Mouse (Mus musculus) cerebellum, postnatal 4 days (tissue): ENCODE measurements around the gene Znrf4.

ENCODE experiments used
- DNase-seq, 2 experiments: peaks; one replicate each; pipeline ENCODE4 v3.0.0; 2022; ENCODE audit warnings: low spot score in 2 of 2, mixed read lengths in 1 of 2

Znrf4 gene

DNA sequence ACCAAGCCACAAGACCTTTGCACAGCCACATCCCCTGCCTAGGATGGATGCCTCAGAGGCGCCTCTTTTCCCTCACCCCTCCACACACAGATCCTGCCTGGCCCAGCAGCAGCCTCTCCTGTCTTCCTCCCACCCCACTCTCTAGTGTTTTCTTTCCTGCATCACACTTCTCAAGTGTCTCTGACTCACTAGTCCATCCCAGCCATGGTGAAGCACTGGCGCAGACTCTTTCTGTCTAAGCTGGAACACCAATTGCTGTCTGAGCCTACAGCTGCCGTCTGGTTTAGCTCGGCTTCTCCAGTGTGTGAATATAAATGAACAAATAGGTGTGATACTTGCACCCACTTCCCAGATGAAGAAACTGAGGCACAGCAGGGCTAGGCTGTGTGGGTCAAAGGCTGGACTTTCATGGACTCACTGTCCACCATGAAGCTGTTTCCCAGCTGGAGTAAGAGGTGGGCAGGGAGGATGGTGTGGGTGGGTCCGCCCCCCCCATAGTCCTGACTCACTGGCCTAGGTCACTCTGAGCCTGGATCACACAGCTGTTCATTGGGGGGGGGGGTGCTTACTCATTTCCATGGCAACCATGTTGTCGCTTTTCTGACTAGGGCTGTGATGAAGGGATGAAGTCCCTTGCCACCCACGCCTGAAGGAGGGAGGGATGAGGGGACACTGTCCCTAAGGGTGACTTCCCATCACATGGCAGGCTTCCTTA lies 21.6 kb downstream of the Znrf4 start:
- no peak for DNase-seq

GRCm38 (mm10) chr17:56488028-56488427 lies 24.2 kb downstream of the Znrf4 start:
- DNase-seq: no peak

- peak in 1 of 2 experiments; percentile 62 for DNase-seq
Measured at GRCm38 (mm10) chr17:56487441-56487888, 24.8 kb downstream of the Znrf4 start.

DNA sequence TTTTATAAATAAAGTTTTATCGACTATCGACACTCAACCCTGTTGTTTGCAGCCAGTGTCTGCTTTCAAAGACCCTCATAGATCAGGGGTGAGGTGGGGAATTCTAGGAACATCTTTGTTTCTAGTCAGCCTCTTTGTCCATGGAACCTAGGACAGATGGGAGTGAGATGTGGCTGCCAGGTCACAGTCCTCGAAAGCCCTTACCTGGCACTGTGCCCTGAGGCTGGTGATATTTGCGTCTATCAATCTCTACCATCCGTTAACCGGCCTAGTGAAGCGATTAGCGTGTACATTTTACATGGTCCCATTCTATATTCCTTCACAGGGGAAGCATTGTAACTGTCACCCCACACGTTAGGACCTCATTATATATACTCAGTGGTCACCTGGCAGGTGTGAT lies 26.3 kb downstream of the Znrf4 start:
- DNase-seq: no peak

DNA sequence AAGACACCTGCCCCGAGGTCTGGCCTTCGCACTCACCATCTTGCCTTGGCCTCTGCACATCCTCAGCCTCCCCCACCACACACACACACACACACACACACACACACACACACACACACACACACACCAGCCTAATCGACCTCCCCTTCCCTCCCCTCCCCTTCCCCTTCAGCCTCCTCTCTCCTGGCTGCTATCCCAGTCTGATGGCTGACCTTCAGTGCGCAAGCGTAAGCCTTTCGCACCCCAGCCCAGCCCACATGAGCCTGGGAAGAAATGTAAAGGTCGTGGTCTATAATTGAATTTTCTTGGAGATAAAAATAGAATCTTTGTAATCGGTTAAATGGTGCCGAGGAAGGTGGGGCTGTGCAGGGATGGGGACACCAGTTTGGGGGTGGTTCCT lies 27.1 kb downstream of the Znrf4 start:
- no peak for DNase-seq

DNA sequence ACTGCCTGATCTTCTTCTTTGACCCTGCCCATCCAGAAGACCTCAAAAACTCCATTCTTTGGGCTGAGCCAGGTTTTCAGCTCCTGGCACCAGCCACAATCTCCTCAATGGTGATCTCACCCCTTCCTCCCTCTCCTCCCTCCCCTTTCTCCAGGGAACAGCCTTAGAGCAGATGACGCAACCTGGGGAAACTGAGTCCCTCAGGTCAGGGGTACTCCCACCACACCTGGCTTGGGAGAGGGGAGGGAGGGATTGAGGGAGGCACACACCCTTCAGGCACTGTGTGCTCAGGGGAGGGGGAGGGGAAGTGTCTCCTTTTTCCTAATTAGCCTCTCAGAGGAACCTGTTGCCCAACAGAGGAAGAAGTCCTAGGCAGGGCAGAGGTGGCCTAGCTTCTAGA lies 29.6 kb downstream of the Znrf4 start:
- no peak for DNase-seq

DNA sequence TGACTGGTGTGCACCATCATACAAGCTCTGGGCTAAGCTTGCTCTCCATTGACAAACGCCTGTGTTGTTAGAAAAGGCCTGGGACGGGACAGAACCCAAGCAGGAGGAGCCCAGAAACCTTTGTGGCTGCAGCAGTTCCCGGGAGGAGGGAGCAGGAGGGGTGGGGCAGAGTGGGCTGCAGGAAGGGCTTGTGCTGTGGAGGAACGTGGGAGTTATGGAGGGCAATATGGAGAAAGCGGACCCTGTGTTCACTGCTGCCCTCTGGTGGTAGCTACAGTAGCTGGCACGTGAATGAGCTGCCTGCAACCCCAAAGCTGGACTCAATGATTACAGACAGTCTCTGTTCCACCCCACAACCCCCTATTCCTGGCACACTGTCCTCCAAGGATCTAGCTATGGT lies 32.9 kb downstream of the Znrf4 start:
- DNase-seq: peak in 1 of 2 experiments; percentile 70

- no peak for DNase-seq
Measured at GRCm38 (mm10) chr17:56478191-56478611, 34.0 kb downstream of the Znrf4 start.

DNA sequence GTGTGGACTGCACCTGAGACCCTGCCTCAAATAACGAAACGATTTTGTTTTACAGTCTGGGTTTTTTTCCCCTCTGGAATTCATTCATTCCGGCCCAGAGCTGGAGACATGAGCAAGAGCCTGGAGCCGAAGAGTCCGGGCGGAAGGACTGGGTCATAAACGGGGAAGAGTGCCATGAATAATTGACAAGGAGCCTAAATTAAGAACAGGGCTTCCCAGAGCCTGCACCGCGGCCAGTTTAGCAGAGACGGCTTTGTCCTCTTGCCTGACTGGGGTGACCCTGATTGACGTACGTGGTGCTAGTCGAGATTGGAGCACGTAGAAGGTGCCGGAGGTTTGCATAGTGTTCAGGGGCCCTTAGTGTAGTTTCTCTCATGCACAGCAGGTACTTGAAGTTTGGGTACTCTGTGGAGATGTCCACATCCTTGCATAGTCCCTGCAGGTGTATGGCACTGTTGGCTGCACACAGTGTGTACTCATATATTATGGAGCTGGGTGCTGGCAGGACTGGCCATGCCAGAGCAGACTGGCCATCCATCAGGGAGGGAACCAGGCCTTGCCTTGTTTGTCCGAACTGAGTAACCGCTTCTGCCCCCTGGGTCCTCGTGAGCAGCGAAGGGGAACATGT lies 34.9 kb downstream of the Znrf4 start:
- DNase-seq: no peak

GRCm38 (mm10) chr17:56476402-56476752 lies 35.9 kb downstream of the Znrf4 start, which contains the start of gene Ptprs:
Ptprs (minus strand) TSS chr17:56476483.
- peak; percentile 96 to 98 for DNase-seq

DNA sequence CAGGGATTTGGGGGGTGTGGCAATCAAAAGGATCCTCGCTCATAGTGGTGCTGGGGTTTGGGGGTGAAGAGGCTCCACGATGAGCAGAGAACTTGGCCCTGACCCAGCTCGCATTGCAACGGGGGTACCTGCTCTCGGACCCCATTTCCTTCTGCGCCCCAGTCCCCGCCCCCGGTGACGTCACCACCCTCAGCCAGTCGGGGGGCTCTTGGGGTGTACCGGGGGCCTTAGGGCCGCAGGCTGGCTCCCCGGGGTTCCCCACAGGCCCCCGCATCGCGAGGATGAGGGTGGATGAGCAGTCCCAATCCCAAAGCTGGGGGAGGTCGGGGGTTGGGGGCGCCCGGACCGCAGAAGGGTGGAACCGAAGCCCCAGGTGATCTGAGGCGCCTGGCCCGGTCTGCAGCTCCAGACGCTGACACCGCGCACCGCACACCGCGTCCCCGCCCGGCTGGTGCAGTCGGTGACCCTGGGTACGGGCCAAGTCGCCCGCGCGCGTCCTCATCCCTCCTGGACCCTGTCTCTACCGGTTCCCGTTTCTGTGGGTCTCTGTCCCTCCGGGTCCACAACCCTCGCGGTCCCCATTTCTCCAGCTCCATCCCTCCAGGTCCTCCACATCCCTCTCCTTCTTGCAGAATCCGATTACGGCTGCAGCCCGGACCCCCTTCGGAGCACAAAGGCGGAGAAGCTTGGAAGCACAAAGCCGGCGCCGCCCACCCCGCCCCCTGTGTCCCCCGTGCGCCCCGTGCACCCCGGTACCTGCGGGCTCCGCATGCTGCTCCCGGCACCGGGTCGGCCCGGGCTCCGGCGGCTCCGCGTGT lies 36.4 kb downstream of the Znrf4 start:
- peak in 1 of 2 experiments; percentile 68 for DNase-seq

DNA sequence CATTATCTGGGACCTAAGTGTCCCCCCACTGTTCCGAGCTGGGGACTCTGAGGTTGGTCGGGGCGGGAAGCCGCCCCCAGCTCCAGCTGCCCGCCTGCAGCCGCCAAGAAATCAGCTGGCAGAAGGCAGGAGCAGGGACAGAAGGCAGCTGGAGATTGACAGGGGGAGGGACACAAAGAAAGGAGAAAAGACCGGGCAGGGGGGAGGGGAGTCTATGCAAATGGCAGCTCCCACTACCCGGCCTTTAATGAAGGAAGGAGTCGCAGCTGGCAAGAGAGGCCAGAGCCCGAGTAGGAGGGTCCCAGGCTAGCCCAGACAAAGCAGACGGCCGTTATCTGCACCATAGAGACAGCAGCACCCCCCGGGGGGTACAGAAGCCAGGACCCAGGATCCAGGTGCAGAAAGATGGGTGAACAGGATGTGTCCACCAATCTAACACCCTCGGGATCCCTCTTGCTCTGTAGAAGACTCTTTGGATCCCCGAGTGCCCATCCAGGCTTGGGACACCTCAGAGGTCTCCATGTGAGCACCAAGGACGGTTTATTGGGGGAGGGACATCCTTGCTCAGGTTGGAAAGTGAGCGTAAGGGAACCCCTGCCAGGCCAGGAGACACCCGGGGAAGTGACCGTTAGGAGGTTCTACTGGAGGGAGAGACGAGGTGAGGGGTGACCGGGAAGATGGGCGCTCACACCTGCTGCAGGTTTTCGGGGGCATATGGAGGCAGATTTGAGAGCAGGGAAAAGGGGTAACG lies 37.2 kb downstream of the Znrf4 start:
- peak in 1 of 2 experiments; percentile 77 for DNase-seq

DNA sequence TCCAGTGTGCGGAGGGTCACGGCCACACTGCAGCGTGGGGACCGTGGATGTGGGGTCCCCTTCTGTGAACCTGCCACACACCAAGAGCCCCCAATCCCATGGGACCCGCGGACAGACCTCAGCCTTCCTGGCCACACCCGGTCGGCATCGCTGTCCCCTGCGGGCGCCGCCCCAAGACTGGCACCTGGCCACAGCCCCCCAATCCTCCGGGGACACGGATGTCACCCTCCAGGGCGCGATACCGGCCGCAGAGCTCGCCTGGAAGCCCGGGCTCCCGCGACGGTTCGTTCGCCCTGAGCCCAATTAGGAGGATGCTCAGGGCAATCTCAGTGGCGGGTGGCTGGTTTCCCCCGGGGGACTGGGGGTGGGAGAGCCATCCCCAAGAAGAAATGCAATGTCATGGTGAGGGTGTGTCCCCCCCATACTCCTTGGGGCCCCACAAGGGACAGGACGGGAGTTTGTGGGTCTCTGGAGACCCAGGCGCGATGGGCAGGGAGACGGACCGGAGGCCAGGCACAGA lies 37.9 kb downstream of the Znrf4 start:
- DNase-seq: peak in 1 of 2 experiments; percentile 60

DNA sequence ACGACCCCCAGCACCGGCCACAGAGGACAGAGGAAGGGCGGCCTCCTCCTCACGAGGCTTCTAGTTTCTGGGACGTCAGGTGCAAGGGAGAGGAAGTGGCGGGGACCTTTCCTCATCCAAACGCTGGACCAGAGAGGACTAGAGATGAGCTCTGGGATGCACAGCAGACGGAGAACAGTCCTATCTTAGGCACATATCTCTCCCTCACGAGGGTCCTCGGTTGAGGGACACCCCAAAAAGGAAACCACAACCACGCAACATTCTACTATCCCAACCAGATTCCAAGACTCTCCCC lies 38.7 kb downstream of the Znrf4 start:
- no peak for DNase-seq

DNA sequence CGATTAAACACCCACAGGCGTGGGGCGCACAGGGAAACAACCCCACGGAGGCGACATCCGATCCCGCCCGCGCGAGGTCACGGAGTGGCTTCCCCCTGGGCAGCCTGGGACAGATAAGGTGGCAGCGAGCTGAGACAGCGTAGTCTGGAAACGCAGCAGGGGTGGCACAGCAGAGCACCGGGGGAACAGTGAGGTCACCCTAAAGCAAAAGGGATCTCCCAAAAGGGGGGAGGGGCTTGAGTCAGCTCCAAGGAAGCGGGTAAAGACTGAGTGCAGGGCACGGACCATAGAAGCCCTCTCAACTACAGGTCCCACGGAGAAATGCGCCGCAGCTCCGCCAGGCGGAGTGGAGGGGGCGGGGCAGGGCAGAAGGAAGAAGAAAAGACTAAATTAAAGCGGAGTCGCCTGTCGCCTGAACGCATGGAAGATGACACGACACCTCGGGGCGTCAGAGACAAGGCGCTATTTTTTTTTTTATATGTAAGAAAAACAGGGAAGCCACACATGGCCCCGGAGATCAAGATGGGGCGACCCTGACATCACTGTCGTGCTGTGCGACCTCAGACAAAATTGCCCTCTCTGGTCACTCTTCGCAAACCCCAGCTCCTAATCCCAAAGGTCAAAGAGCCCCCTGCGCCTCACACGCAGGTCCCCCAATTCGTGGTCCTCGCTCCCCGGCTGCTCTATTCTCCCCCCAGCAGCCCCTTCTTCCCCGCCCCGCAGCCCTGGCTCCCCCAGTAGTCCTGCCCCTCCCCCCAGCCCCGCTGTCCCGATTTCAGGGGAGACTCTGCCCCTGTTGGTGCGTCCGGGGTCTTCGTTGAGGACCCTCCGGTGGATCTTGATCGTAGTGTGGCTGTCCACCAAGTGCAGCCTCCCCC lies 39.3 kb downstream of the Znrf4 start:
- DNase-seq: peak in 1 of 2 experiments; percentile 74

DNA sequence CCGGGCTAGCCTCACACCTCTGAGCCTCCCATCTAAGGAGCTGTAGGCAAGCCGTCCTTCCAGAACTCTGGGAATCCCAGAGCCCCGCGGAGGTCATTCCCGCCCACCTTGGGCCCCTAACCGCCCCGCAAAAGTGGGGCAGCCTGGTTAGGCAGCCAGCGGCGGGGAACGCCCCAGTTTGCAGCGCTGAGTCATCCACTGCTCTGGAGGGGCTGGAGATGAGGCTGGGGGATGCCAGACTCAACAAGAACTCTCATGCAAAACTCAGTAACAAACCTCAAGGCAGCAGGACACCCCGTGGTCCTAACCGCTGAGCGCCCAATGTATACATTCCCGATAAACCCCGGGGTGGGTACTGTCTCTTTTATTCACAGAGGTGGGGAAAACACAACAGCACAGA lies 40.1 kb downstream of the Znrf4 start:
- no peak for DNase-seq

DNA sequence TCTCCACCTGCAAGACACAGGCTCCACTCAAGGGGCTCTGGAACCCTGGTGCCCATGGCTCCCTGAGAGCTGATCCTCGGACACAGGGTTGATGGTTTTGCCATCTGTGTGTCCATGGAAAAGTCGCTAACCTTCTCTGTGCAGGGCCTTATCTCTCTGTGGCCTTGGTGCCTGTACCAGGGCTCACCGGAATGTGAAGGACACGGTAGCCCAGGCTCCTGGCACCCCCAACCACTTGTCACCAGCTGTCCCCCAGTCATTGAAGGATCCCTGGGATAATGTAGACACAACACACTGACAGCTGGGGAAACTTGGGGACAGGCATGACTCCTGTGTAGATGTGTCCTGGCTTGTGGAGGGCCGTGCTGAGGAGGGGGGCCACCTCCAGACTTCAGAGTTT lies 41.1 kb downstream of the Znrf4 start:
- no peak for DNase-seq

DNA sequence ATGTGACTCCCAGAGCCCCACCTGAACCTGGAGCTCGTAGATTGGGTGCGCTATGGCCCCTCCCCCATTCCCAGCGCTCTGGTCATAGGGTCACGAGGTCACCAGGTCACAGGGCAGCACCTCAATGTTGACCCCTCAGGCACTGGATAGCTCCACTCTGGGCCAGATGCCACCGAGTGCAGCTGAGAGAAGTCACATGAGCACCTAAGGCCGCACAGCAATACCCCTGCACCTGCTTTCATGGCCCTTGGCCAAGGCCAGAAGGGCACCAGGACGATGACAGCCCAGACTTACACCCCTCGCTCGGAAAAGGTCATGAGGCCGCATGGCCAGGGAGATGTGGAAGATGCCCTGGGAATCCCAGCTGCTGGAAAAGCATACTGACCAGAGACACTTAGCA lies 41.7 kb downstream of the Znrf4 start:
- DNase-seq: no peak

DNA sequence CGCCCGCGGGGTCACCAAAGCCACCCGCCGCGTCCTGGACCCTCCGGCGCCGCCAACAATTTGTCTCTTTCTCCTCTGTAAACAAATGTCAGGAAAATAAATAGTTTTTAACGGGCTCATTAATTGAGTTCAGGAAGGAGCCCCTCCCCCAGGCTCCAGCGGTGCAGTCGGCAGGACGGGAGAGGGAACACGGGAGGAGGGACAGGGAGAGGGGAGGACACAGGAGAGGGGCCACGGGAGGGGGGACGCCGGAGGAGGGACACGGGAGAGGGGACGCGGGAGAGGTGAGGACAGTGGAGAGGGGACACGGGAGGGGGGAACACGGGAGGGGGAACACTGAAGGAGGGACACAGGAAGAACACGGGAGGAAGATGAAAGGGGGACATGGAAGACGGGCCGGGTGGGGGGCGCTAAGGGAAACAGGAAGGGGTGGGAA lies 42.2 kb downstream of the Znrf4 start:
- DNase-seq: no peak

- DNase-seq: no peak
Measured at GRCm38 (mm10) chr17:56469275-56469674, 43.0 kb downstream of the Znrf4 start.

DNA sequence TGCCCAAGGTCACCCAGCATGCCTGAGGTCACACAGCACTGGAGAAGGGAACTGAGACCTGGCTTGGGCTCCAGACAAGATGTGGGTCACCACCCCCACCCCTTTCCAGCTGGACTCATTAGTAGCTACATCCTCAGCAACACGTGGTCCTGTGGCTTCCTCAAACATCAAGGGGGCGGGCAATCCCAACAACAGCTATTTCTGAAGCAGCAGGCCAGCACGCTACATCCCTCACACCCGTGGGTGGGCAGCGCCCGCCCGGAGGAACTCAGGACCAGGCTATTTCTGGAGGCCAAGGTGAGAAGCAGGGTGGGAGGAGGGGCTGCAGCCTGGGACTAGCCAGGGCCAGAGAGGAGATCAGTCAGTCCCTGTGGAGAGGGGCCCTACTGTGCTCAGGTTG lies 43.4 kb downstream of the Znrf4 start:
- no peak for DNase-seq
